Mouse (Mus musculus) heart, postnatal 0 days (tissue): ENCODE data around the gene Tuft1.

Experiments used
- CTCF ChIP-seq: IDR thresholded peaks from 2 replicates; pipeline ENCODE4 v1.5.1; 2016; ENCODE audit warnings: antibody characterized with exemption, control low read depth, low read depth
- EP300 ChIP-seq: IDR thresholded peaks from 2 replicates; pipeline ENCODE4 v1.6.1; 2016; ENCODE audit warnings: antibody characterized with exemption, low read depth

- TF ChIP-seq EP300 (no peak), CTCF (no peak)
Measured at GRCm38 (mm10) chr3:94648755-94649590, 9.7 kb downstream of the Tuft1 start.
